Mouse (Mus musculus) heart, postnatal 36 days (tissue): Measurements from ENCODE around the gene Calr4. TPM values are rescaled to one million over a fixed set of nuclear protein-coding genes. Genes with fewer than 3 reads are reported as not detected.
A peak's percentile ranks its signal among the peaks of the same experiment; 100 is the strongest.

Experiments
- DNase-seq, 2 experiments: peaks; one replicate each; pipeline ENCODE4 v3.0.0; 2021 to 2022
- intact Hi-C: fragments of 180-260 bp; cut with DNase I; formaldehyde crosslinking; loops from one replicate; pipeline ENCODE4 v1.15.1; 2025
- total RNA-seq, 2 experiments: library from RNA; stranded (reverse); gene quantifications; 2 replicates each; pipeline ENCODE4 v1.2.3; 2021

Gene Calr4
- not detected for total RNA-seq

DNA sequence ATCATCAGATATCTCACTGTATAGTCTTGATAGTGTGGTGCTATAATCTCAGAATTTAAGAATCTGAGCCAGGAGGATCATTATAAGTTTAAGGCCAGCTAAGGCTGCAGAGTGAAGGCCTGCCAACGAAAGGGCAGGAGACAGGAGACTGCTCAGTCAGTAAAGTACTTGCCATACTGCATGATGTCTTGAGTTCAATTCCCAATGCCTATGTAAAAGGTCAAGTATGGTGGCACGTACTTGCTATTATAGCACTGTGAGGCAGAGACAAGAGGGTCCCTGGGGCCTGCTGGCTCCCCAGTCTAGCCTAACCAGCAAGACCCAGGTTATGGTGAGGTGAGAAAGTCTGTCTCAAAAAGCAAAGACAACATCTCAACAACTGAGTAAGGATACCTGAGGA, at the start of gene Calr4:
Calr4 (plus strand) TSS at position 301 of the 400 bp plus-strand sequence.
- DNase-seq, result no peak
- intact Hi-C loops, result no loop called here

GRCm38 (mm10) chr4:109185616-109186405, 48.5 kb upstream of the Calr4 start:
- no peak for DNase-seq
- intact Hi-C loops, result no loop called here

GRCm38 (mm10) chr4:109191598-109191997, 42.7 kb upstream of the Calr4 start:
- intact Hi-C loops, result no loop called here
- DNase-seq, result no peak

GRCm38 (mm10) chr4:109193886-109194285, 40.4 kb upstream of the Calr4 start:
- DNase-seq, result no peak
- intact Hi-C loops, result no loop called here

DNA sequence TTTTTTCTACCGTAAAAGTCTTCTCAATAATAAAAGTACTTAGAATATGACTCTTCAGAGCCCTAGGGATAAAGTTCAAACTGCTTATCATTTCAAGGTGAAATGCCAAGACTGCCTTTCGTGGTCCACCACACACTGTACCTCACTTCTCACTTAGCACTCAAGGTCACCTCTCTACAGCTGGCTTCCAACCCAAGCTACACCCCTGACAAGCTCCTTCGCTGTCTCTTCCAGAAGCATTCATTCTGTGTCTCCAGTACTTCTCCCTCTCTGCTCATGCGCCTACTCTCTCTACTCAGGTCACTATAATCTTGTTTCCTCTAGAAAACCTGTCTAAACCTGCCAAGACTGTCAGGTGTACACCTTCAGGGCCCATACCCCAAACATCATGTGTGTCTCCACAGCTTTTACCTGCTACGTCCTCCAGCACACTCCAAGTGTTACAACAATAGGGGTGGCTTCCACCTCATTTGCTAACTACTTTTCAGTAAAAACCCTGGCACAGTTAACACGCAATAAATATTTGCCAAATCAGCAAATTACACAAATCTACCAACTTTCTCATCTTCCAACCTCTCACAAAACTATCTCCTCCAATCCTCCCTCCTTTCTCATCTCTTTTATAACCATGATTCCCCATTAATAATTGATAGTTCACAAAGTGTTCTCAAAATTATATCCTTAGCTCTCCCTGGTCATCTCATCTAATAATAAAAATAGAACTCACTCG, 38.2 kb upstream of the Calr4 start:
- intact Hi-C loops, result no loop called here

DNA sequence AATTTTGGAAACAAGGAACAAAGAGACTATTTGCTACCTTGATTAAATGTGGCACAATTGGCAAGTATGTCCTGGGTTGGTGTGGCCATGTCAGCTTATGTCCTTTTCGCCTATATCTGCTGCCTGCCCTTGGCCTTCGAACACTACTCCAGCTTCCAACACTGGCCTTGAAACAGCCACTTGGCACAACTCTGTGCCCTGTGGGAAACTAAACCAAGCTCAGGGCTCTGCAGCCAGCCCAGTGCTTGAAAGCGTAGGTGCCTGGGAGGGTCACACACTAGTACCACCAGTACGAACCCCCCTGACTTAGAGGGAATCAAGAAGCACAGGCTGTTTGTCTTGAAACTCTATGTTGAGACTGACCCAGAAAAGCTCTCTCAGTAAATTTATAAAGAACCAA, 35.2 kb upstream of the Calr4 start:
- intact Hi-C loops, result no loop called here

More for the DNA sequence above, 38.2 kb upstream of the Calr4 start:
- DNase-seq, result no peak

DNA sequence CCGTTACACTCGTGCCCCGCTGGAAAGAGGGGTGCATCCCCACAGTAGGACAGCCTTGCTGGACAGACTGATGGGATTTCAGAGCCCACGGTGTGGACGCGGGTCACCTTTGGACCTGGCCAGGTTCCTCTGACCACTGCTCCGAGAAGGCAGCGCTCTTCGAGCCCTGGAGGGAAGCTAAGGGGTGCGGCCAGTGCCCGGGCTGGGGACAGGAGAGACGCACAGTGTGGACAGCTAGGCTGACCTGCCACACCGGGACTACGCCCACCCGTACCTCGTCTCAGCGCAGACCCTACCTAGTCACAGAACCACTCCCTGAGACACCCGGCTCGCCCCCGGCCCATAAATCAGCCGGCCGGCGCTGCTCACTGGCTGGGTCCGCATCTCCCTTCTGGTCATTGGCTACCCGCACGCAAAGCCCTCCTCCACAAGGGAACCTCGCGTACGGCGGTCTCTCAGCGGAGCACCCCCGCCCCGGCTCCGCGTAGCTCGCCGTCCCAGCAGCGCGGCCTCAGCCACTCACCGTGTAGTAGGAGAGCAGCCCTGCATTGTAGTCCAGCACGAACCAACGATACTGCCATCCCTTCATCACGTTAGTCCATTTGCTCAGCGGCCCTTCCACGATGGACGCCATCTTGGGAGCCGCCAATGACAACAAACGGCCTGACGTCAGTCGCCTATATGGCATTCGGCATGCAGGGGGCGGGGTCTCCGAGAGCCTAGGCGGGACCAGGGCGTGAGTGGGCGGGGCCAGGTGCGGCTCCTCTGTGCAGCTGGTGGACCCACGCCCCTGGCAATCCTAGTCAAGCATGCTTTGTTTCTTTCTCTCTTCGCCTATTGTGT, 32.5 kb upstream of the Calr4 start, which contains the start of gene Osbpl9:
Osbpl9 (minus strand) TSS at position 691 of the 843 bp plus-strand sequence.
- peak; percentile 99 for DNase-seq
- intact Hi-C loops, result loop anchor here (5.0 kb wide), 2 partner anchors 80 to 85 kb away; partner anchors contain the start of gene Eps15

More for the DNA sequence above, 35.2 kb upstream of the Calr4 start:
- DNase-seq, result no peak

GRCm38 (mm10) chr4:109203931-109204330, 30.4 kb upstream of the Calr4 start:
- intact Hi-C loops, result loop anchor here (5.0 kb wide), 2 partner anchors 78 to 87 kb away; partner anchors contain the start of gene Eps15
- no peak for DNase-seq

GRCm38 (mm10) chr4:109204416-109204815, 29.9 kb upstream of the Calr4 start:
- intact Hi-C loops, result loop anchor here (5.0 kb wide), 2 partner anchors 78 to 87 kb away; partner anchors contain the start of gene Eps15
- DNase-seq, result no peak

- DNase-seq, result no peak
- intact Hi-C loops, result no loop called here
Observed at GRCm38 (mm10) chr4:109207524-109207923, 26.8 kb upstream of the Calr4 start.

DNA sequence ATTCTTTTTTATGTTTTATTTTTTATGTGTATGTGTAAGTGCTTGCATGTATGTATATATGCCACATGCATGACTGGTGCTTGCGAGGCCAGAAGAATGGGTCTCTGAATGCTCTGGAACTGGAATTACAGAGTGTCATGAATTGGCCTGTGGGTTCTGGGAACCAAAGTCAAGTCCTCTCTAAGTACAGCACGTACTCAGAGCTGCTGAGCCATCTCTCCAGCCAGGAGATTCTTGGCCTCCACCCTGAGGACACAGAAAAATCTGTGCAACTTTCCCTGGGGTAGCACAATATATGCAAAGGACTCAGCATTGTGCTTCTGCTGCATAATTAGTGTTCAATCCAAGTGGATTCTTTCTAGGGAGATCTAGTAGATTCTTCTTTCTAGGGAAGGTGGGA, 24.0 kb upstream of the Calr4 start:
- intact Hi-C loops, result no loop called here
- peak; percentile 48 to 52 for DNase-seq

DNA sequence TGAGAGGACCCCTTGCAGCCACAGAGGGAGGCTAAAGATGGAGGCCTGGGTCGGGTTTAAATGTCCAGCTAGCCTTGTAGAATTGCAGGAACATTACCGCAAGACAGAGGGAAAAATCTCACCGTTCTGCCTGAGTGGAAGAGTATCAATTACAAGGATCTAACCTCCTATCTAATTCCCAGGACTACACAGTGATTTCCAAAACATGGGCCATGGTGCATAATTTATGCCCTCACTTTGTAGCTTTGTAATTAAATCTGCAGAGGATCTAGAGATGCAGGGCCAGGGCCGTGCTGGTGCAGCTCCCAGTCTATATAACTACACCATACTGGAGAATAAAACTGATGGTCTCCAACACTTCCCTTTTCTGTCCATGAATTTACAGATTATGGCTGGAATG, 23.4 kb upstream of the Calr4 start:
- intact Hi-C loops, result no loop called here
- no peak for DNase-seq

DNA sequence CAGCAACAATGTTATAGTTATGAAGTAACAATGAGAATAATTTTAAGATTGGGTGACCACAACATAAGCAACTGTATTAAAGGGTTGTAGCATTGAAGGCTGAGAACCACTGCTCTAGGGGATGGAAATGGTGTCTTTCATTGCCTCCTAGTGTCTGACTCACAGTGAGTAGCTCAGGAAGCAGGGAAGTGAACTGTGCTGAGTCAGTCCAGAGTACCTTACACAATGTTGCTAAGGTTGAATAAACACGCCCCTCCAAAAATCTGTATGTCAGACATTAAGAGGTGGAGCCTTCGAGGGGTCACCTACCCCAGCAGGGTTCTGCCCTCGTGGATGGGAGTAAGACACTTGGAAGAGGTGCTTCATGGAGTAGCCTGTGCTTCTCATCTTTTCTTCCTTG, 20.3 kb upstream of the Calr4 start:
- intact Hi-C loops, result no loop called here
- DNase-seq, result no peak

DNA sequence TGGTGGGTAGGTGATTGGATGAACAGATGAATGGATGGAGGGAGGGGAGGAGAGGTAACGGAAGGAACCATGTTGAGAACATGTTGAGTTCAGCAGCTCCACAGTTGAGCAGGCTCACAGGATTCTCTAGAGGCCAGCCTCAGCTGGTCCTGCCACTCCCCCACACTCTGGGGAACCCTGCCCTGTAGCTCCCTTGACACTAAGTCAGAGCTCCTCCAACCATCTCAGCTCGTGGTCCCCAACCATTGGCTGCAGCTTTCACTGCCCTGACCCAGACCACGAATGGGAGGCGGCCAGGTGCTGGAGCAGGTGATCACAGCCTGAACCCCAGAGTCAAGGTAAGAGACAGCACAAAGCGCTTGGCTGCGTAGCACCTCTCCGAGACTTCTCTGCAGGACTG, 16.3 kb upstream of the Calr4 start:
- no peak for DNase-seq
- intact Hi-C loops, result no loop called here

GRCm38 (mm10) chr4:109220441-109220940, 13.8 kb upstream of the Calr4 start:
- intact Hi-C loops, result no loop called here
- no peak for DNase-seq

DNA sequence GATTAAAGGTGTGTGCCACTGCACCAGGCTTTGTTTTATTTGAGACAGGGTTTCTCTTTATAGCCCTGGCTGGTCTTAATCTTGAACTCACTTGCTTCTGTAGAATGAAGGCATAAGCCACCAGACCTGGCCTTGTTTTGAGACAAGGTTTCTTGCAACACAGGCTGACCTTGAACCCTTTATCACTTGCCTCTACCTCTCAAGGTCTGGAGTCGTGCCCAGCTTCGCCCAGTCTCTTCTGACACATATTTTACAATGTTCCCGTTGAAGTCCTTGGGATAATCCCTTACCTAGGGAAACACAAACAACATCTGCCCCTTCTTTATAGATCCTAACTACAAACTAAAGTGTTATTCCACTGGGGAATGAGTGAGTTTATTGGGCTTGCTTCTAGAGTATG, 12.3 kb upstream of the Calr4 start:
- intact Hi-C loops, result no loop called here
- no peak for DNase-seq

DNA sequence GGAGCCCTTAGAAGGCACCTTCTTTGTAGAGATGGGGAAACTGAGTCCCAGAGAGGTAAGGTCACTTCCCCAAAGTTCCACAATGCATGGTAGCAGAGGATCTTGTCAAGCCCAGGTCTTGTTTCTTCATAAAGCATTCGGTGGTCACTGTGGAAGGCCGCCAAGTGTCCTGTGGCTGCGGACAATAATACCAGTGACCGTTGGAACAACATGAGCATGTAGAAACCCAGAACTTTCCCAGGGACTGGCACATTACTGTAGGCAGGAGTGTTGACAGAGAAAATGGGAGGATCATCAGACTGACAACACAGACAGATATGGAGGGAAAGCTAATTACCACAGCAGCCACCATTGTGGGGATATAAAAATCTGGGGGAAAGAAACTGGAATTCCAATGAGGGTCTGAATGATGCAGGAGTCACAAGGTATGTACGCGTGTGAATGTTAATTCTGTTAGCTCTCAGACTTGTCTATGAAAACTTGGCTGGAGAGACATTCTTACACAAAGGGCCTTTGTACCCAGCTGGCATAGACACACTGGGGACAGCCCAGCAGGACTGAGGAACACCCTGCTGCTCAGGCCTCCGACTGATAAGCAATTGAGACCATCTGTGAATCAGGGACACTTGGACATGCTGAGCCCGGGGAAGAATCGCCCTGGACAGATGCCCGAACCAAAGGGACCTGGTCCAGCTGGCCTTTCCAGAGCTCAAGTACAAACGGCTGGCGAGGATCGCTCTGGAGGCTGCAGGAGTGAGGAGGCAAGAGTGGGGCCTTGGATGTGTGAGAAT, 9.3 kb upstream of the Calr4 start:
- intact Hi-C loops, result no loop called here
- DNase-seq, result peak; percentile 86

- DNase-seq, result no peak
- intact Hi-C loops, result no loop called here
Observed at GRCm38 (mm10) chr4:109225606-109226005, 8.7 kb upstream of the Calr4 start.

GRCm38 (mm10) chr4:109226071-109226470, 8.2 kb upstream of the Calr4 start:
- intact Hi-C loops, result no loop called here
- no peak for DNase-seq

GRCm38 (mm10) chr4:109229766-109230279, 4.5 kb upstream of the Calr4 start:
- no peak for DNase-seq

More at GRCm38 (mm10) chr4:109229766-109230279, 4.5 kb upstream of the Calr4 start:
- intact Hi-C loops, result no loop called here
